Mouse (Mus musculus) heart, adult 2 months (tissue): ENCODE measurements at regions not wholly inside any gene's neighbourhood (a gene's known extent, or its start where the extent isn't known, plus 50 kb on each side); places are given as distances from the start of the nearest gene placed in this dataset.

Experiments used
- DNase-seq, 2 experiments: peaks; one replicate each; pipeline ENCODE4 v3.0.0; 2021
- H3K27ac ChIP-seq: fragments of 200-600 bp; 2 replicates; pipeline ENCODE4 v1.8.1; 2022
- H3K27me3 ChIP-seq: fragments of 200-500 bp; 2 replicates; pipeline ENCODE4 v1.6.1; 2012; ENCODE audit warnings: mild to moderate bottlenecking, low read length, inconsistent platforms, mixed read lengths; ENCODE audit not compliant: control insufficient read depth, insufficient read depth
- H3K36me3 ChIP-seq: fragments of 200-500 bp; 2 replicates; pipeline ENCODE4 v1.6.1; 2012; ENCODE audit warnings: low read length, inconsistent platforms; ENCODE audit not compliant: control insufficient read depth, insufficient read depth
- H3K4me1 ChIP-seq: fragments of 200-500 bp; 2 replicates; pipeline ENCODE4 v1.6.1; 2011; ENCODE audit warnings: low read length; ENCODE audit not compliant: control insufficient read depth, insufficient read depth
- H3K4me3 ChIP-seq: fragments of 200-600 bp; 2 replicates; pipeline ENCODE4 v1.8.1; 2022
- H3K79me2 ChIP-seq: fragments of 200-500 bp; replicated peaks from 2 replicates; pipeline ENCODE4 v1.6.1; 2012; ENCODE audit warnings: mild to moderate bottlenecking, inconsistent platforms, low read length, moderate library complexity, mixed read lengths; ENCODE audit not compliant: control insufficient read depth, insufficient read depth
- H3K9ac ChIP-seq: fragments of 200-500 bp; 2 replicates; pipeline ENCODE4 v1.6.1; 2012; ENCODE audit warnings: low read depth, mild to moderate bottlenecking, control low read depth, inconsistent platforms, low read length, mixed read lengths
- CTCF ChIP-seq: fragments of 200-600 bp; IDR thresholded peaks from 2 replicates; pipeline ENCODE4 v1.8.1; 2022; ENCODE audit warnings: antibody characterized with exemption, mild to moderate bottlenecking, moderate library complexity
- EP300 ChIP-seq: fragments of 200-500 bp; IDR thresholded peaks from 2 replicates; pipeline ENCODE4 v1.6.1; 2011; ENCODE audit warnings: low read depth, low read length, control low read depth; ENCODE audit not compliant: insufficient read depth
- POLR2A ChIP-seq: fragments of 200-500 bp; IDR thresholded peaks from 2 replicates; pipeline ENCODE4 v1.6.1; 2011; ENCODE audit warnings: mild to moderate bottlenecking, low read depth, low read length, control low read depth; ENCODE audit not compliant: insufficient read depth
- WGBS: fragments of 180-500 bp; shearing (Covaris S2); methylation state at CpG from one replicate; pipeline ENCODE4 v1.1.7; 2018; 5-methylcytosine and 5-hydroxymethylcytosine counted together
- intact Hi-C: fragments of 180-260 bp; cut with DNase I; formaldehyde crosslinking; loops from one replicate; pipeline ENCODE4 v1.15.1; 2025

DNA sequence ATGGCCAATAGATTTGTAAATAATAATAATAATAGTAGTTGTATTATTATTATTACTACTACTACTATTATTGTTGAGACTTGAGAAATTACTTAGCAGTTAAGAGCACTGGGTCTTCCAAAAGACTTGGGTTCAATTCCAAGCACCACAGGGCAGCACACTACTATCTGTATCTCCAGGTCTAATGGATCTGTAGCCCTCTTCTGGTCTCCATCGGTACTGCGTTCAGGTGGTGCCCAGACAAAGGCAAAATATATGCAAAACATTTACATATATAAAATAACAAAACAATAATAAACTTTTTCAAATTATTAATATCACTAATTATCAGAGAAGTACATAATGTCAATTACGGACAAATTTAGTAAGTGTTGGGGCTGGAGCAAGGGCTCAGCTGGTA is 69.1 kb upstream of the Rad23b start:
- no peak for DNase-seq
- H3K79me2 ChIP-seq = no peaks in the 10 kb centered on the region
- no peaks in the 10 kb centered on the region for H3K4me1 ChIP-seq
- WGBS = 83% methylated on average over 3 of the region's 3 CpGs
- no peaks in the 10 kb centered on the region for H3K27me3 ChIP-seq
- H3K9ac ChIP-seq = no peak overlapping the region
- TF ChIP-seq POLR2A (no peak), CTCF (peak; percentile 61)
- no peak overlapping the region for H3K27ac ChIP-seq
- no peaks in the 10 kb centered on the region for H3K36me3 ChIP-seq
- intact Hi-C loops = no loop called here
- H3K4me3 ChIP-seq = no peak overlapping the region

DNA sequence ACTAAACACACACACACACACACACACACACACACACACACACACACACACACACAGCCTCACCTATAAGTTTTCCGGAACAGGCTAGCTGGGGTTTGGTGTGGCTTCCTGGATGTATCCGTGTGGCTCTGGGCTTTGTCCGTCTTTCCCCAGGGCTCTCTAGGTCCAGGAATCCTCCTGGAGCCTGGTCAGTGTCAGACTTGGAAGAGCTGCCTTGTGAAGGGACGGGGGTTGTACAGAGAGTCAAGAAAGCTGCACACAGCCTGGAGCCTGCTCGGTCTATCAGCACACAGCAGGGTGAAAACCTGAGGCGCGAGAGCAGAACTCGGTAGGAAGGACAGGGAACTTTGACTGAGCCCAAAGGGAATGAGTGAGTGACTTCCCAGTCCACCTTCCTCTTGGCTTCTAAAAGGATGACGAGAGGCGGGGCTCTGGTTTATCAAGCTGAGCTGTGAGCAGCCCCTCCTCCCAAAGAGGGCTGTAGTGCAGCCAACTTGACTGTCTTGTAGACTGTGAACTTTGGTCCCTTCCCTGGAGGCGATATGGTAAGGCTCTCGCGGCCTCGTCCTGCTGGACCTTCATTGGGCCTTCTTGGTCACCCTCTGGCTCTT is 68.3 kb upstream of the Rad23b start:
- no peak overlapping the region for H3K9ac ChIP-seq
- no peak for TF ChIP-seq EP300
- no peak for TF ChIP-seq POLR2A
- no peak overlapping the region for H3K27ac ChIP-seq
- intact Hi-C loops = no loop called here
- H3K4me1 ChIP-seq = no peaks in the 10 kb centered on the region
- no peaks in the 10 kb centered on the region for H3K27me3 ChIP-seq
- no peak for DNase-seq
- no peak overlapping the region for H3K4me3 ChIP-seq
- WGBS = 46% methylated on average over 14 of the region's 14 CpGs
- H3K36me3 ChIP-seq = no peaks in the 10 kb centered on the region
- no peaks in the 10 kb centered on the region for H3K79me2 ChIP-seq

DNA sequence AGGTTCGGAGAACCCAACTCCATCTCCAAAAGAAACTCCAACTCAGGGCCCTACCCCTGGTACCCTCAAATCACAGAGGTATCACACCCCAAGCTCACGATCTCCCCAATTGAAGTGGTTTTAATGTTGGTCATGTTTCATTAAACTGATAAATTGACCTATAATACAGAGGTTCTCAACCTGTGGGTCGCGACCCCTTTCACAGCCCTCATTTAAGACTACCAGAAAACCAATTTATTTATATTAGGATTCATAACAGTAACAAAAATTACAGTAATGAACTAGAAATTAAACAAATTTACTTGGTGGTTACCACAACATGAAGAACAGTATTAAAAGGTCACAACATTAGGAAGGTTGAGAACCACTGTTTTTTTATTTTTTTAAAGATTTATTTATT is 67.4 kb upstream of the Rad23b start:
- no peak for DNase-seq
- intact Hi-C loops = no loop called here
- Histone ChIP-seq H3K27ac (no peak overlapping the region), H3K27me3 (no peaks in the 10 kb centered on the region), H3K4me3 (no peak overlapping the region), H3K4me1 (no peaks in the 10 kb centered on the region), H3K9ac (no peak overlapping the region), H3K79me2 (no peaks in the 10 kb centered on the region), H3K36me3 (no peaks in the 10 kb centered on the region)
- TF ChIP-seq CTCF (no peak), POLR2A (no peak), EP300 (no peak)
- WGBS = 90% methylated on average over 4 of the region's 4 CpGs

DNA sequence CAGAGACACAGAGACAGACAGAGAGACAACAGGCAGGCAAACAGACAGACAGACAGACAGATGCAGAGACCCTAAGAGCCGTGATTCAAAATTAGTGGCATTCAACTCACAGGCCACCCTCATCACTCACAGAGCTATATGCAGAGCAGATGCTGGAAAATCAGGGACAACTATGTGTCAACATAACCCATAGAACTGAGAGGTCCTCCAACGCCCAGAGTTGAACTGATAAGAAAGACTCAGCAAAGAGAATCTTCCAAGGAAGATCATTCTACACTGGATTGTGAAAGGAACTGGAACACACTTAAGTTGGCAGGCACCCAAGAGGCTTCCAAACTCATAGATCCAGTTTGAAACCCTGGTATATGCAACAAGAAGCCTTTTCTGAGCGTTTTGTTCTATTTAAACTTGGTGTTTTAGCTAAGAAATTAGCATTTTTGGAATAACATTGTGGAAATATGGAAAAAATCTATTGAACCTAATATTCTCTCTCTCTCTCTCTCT is 65.1 kb upstream of the Rad23b start:
- DNase-seq = no peak
- TF ChIP-seq CTCF = no peak
- no peak for TF ChIP-seq POLR2A
- TF ChIP-seq EP300 = no peak
- Histone ChIP-seq H3K4me1 (no peaks in the 10 kb centered on the region), H3K4me3 (no peak overlapping the region), H3K27ac (no peak overlapping the region), H3K27me3 (no peaks in the 10 kb centered on the region), H3K79me2 (no peaks in the 10 kb centered on the region), H3K9ac (no peak overlapping the region), H3K36me3 (no peaks in the 10 kb centered on the region)
- intact Hi-C loops = no loop called here
- WGBS = 57% methylated on average over 3 of the region's 3 CpGs

DNA sequence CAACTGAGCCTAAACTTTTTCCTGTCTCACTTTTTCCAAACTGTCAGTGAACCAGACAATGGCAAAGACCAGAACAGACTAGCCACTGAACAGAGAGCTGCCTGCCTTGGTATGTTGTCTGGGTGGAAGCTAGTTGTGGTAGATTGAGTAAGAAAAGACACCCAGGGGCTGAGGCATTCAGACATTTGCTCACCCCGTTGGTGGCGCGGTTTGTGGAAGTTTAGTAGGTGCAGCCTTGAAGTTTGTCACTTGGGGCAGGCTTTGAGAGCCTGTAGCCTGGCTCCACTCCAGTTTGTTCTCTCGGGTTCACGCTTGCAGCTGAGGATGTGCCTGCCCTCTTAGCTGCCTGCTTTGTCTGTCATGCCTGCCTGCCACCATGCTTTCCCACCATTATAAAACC is 64.2 kb upstream of the Rad23b start:
- no peaks in the 10 kb centered on the region for H3K79me2 ChIP-seq
- intact Hi-C loops = no loop called here
- no peak for DNase-seq
- no peaks in the 10 kb centered on the region for H3K4me1 ChIP-seq
- no peak overlapping the region for H3K9ac ChIP-seq
- no peaks in the 10 kb centered on the region for H3K27me3 ChIP-seq
- TF ChIP-seq POLR2A = no peak
- no peak for TF ChIP-seq CTCF
- no peak for TF ChIP-seq EP300
- H3K27ac ChIP-seq = no peak overlapping the region
- no peaks in the 10 kb centered on the region for H3K36me3 ChIP-seq
- no peak overlapping the region for H3K4me3 ChIP-seq
- 10% methylated on average over 5 of the region's 5 CpGs for WGBS

DNA sequence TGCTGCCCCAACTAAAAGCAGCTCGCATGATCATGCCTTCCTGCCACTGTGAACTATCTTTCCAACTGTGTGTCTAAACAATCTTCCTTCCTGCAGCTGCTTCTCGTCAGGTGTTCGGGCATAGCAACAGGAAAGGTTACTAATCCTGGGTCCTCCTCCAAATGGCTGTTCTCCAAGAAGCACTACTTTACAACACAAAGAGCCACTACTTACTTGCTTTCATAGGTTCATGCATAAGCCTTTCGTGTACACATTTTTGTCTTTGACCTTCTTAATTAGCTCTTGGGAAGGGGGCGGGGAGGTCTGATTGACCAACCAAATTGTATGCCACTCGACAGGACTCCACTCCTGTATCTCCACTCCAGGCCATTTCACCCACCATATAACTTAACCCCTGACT is 61.4 kb upstream of the Rad23b start:
- H3K4me1 ChIP-seq = no peaks in the 10 kb centered on the region
- WGBS = 53% methylated on average over 6 of the region's 6 CpGs
- no peak overlapping the region for H3K27ac ChIP-seq
- no peak overlapping the region for H3K9ac ChIP-seq
- intact Hi-C loops = no loop called here
- no peaks in the 10 kb centered on the region for H3K79me2 ChIP-seq
- TF ChIP-seq POLR2A = no peak
- TF ChIP-seq EP300 = no peak
- no peak for TF ChIP-seq CTCF
- H3K27me3 ChIP-seq = no peaks in the 10 kb centered on the region
- no peak overlapping the region for H3K4me3 ChIP-seq
- no peaks in the 10 kb centered on the region for H3K36me3 ChIP-seq
- no peak for DNase-seq

DNA sequence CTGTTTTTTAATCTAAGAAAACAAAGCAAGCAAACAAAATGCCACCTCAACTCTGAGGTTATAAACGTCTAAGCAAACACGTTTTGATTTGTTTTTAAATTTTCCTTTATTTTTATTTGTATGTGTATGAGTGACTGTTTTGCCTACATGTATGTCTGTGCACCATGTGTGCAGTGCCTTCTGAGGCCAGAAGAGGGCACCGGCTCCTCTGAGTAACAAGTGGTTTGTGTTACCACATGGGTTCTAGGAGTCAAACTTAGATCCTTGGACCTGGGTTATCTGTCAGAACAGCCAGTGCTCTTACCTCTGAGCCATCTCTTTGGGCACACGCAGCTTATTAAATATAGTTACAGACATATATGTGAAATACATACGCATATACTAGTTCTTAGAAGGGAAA is 57.6 kb upstream of the Rad23b start:
- no peaks in the 10 kb centered on the region for H3K79me2 ChIP-seq
- no peak overlapping the region for H3K9ac ChIP-seq
- no peak overlapping the region for H3K4me3 ChIP-seq
- TF ChIP-seq EP300 = no peak
- no peak for TF ChIP-seq POLR2A
- peak; percentile 46 for TF ChIP-seq CTCF
- intact Hi-C loops = no loop called here
- no peaks in the 10 kb centered on the region for H3K36me3 ChIP-seq
- 91% methylated on average over 5 of the region's 5 CpGs for WGBS
- no peaks in the 10 kb centered on the region; the same call in 1 of the 2 replicates for H3K27me3 ChIP-seq
- H3K27ac ChIP-seq = no peak overlapping the region
- DNase-seq = no peak
- no peaks in the 10 kb centered on the region for H3K4me1 ChIP-seq
